Mouse (Mus musculus): ENCODE measurements around the gene Nup62cl. TPM values are rescaled to one million over a fixed set of nuclear protein-coding genes. Genes with fewer than 3 reads are reported as not detected.

Nup62cl gene
- polyA plus RNA-seq (2016; fragmentation: Nextera tagmentation; extraction: Ambion mirVana): 2.1 and 4.3 TPM in 2 replicates

- H3K4me2 ChIP-seq: peak within 1 kb of the TSS; percentile 68
- H3K4me3 ChIP-seq: peak within 1 kb of the TSS; percentile 52
- whole genome bisulfite sequencing: 23% methylated on average over 64 of the region's 64 CpGs
- H3K36me3 ChIP-seq: no peaks in the 10 kb centered on the region
- H3K9ac ChIP-seq: no peak within 1 kb of the TSS; the same call in 1 of the 2 replicates
- no peak for ATAC-seq (ENCODE audit: insufficient number of reproducible peaks, low FRiP score)
- H3K27me3 ChIP-seq (replicated peaks): peaks cover 19% of the 10 kb centered on the region; the same call in 1 of the 2 replicates
- H3K4me1 ChIP-seq (replicated peaks): no peaks in the 10 kb centered on the region
- H3K9me3 ChIP-seq (replicated peaks): peaks cover 12% of the 10 kb centered on the region
- H3K27ac ChIP-seq (ENCODE audit: poor library complexity, severe bottlenecking): no peak within 1 kb of the TSS
These were observed at the start of gene Nup62cl, which contains the start of gene Pih1h3b for GRCm38 (mm10) chrX:140062135-140062975. TSS of gene Nup62cl (minus strand) at chrX:140062712. TSS of gene Pih1h3b (plus strand) at chrX:140062879.

- WGBS: 71% methylated on average over 2 of the region's 2 CpGs
- Histone ChIP-seq H3K9me3 (replicated peaks) (no peaks in the 10 kb centered on the region), H3K27me3 (replicated peaks) (no peaks in the 10 kb centered on the region), H3K4me2 (no peak overlapping the region), H3K4me3 (no peak overlapping the region), H3K27ac (ENCODE audit: poor library complexity, severe bottlenecking) (no peak overlapping the region), H3K4me1 (replicated peaks) (no peaks in the 10 kb centered on the region), H3K9ac (no peak overlapping the region), H3K36me3 (no peaks in the 10 kb centered on the region)
- ATAC-seq (ENCODE audit: insufficient number of reproducible peaks, low FRiP score): no peak
These were observed 31.6 kb upstream of the Nup62cl start for GRCm38 (mm10) chrX:140094066-140094465.

- WGBS: 87% methylated on average over 2 of the region's 2 CpGs
- Histone ChIP-seq H3K9me3 (replicated peaks) (no peaks in the 10 kb centered on the region), H3K9ac (no peak overlapping the region), H3K36me3 (no peaks in the 10 kb centered on the region), H3K27me3 (replicated peaks) (no peaks in the 10 kb centered on the region), H3K27ac (ENCODE audit: poor library complexity, severe bottlenecking) (no peak overlapping the region), H3K4me3 (no peak overlapping the region), H3K4me1 (replicated peaks) (no peaks in the 10 kb centered on the region), H3K4me2 (no peak overlapping the region)
- ATAC-seq (ENCODE audit: insufficient number of reproducible peaks, low FRiP score): no peak
These were observed 20.0 kb upstream of the Nup62cl start for GRCm38 (mm10) chrX:140082535-140082934.

GRCm38 (mm10) chrX:140060886-140061874 lies 1.3 kb downstream of the Nup62cl start:
- no peak overlapping the region for H3K9ac ChIP-seq

GRCm38 (mm10) chrX:139998691-139999065 lies 63.8 kb downstream of the Nup62cl start:
- peaks cover 3% of the 10 kb centered on the region for H3K36me3 ChIP-seq
- no peak overlapping the region for H3K27ac ChIP-seq (ENCODE audit: poor library complexity, severe bottlenecking)
- ATAC-seq (ENCODE audit: insufficient number of reproducible peaks, low FRiP score): no peak
- WGBS: 78% methylated on average over 4 of the region's 4 CpGs
- H3K4me1 ChIP-seq (replicated peaks): no peaks in the 10 kb centered on the region
- no peak overlapping the region for H3K4me3 ChIP-seq
- H3K9me3 ChIP-seq (replicated peaks): no peaks in the 10 kb centered on the region
- no peak overlapping the region for H3K9ac ChIP-seq
- H3K4me2 ChIP-seq: no peak overlapping the region
- H3K27me3 ChIP-seq (replicated peaks): no peaks in the 10 kb centered on the region

More at GRCm38 (mm10) chrX:140060886-140061874, 1.3 kb downstream of the Nup62cl start:
- Histone ChIP-seq H3K27me3 (replicated peaks) (peaks cover 19% of the 10 kb centered on the region; the same call in 1 of the 2 replicates), H3K36me3 (no peaks in the 10 kb centered on the region), H3K9me3 (replicated peaks) (peaks cover 12% of the 10 kb centered on the region), H3K4me3 (peak overlapping the region; percentile 52), H3K4me2 (peak overlapping the region; percentile 68), H3K27ac (ENCODE audit: poor library complexity, severe bottlenecking) (no peak overlapping the region), H3K4me1 (replicated peaks) (no peaks in the 10 kb centered on the region)
- peak; percentile 25; the same call in 1 of the 2 replicates for ATAC-seq (ENCODE audit: insufficient number of reproducible peaks, low FRiP score)
- 19% methylated on average over 89 of the region's 90 CpGs for WGBS

- Histone ChIP-seq H3K9ac (peak within 1 kb of the TSS; percentile 73), H3K36me3 (peaks cover 5% of the 10 kb centered on the region), H3K27me3 (replicated peaks) (no peaks in the 10 kb centered on the region), H3K4me1 (replicated peaks) (no peaks in the 10 kb centered on the region), H3K27ac (ENCODE audit: poor library complexity, severe bottlenecking) (peak within 1 kb of the TSS; percentile 84), H3K4me2 (peak within 1 kb of the TSS; percentile 61), H3K9me3 (replicated peaks) (no peaks in the 10 kb centered on the region), H3K4me3 (peak within 1 kb of the TSS; percentile 61)
- 16% methylated on average over 25 of the region's 25 CpGs for WGBS
- ATAC-seq (ENCODE audit: insufficient number of reproducible peaks, low FRiP score): peak; percentile 87
These were observed 64.5 kb downstream of the Nup62cl start, which contains the start of gene Rbm41 for GRCm38 (mm10) chrX:139997740-139998690. TSS of gene Rbm41 (minus strand) at chrX:139998595.

GRCm38 (mm10) chrX:139982115-139982514 lies 80.4 kb downstream of the Nup62cl start:
- ATAC-seq (ENCODE audit: insufficient number of reproducible peaks, low FRiP score): no peak
- Histone ChIP-seq H3K9me3 (replicated peaks) (no peaks in the 10 kb centered on the region), H3K4me3 (no peak overlapping the region), H3K27ac (ENCODE audit: poor library complexity, severe bottlenecking) (no peak overlapping the region), H3K4me2 (no peak overlapping the region), H3K27me3 (replicated peaks) (no peaks in the 10 kb centered on the region), H3K4me1 (replicated peaks) (peaks cover 4% of the 10 kb centered on the region), H3K9ac (no peak overlapping the region), H3K36me3 (0 out of 2 replicates have a peak, but pooled peaks cover 1% of the 10 kb centered on the region)
- 36% methylated on average over 5 of the region's 5 CpGs for WGBS

Other genes starting within 250 kb of the Nup62cl start
- 13.4 and 15.6 TPM in 2 replicates for gene Morc4, start 191.0 kb downstream of the Nup62cl start, polyA plus RNA-seq (2016; fragmentation: Nextera tagmentation; extraction: Ambion mirVana)
- 6.1 and 8.4 TPM in 2 replicates for gene Rbm41, start 64.1 kb downstream of the Nup62cl start, polyA plus RNA-seq (2016; fragmentation: Nextera tagmentation; extraction: Ambion mirVana)
- gene Pih1h3b, start 167 bp upstream of the Nup62cl start, polyA plus RNA-seq (2016; fragmentation: Nextera tagmentation; extraction: Ambion mirVana): not detected in 2 replicates